In the genomic region with DNA sequence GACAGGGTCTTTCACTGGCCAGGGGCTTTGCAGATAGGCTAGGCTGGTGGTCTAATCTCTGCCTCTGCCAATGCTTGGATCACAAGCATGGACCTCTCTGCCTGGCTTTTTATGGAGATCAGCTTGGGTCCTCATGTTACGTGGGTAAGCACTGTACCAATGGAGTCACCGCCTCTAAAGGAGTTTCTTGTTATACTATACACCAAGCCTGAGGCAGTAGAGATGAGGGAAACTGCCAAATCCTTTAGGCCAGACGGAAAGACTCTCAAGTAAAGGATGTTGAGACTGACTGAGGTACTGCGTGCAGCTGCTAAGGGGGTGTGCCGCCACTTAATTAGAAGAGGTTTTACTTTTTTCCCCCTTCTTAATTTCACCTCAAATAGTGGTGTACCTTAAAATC, we compare ENCODE assay signal across 30 mouse cellular contexts. TPM values are rescaled to one million over a fixed set of nuclear protein-coding genes. Genes with fewer than 3 reads are reported as not detected.
DNase-seq lines count a peak whose midpoint lies in the region; ATAC-seq and TF ChIP-seq lines count a peak whose summit lies in the region.
"Had no signal": no experiment of that assay in that cellular context is flagged by ENCODE, and none has a peak within 500 bp of the region (broad histone marks: within the 10 kb centered on the region; RNA-seq: fewer than 3 reads in every experiment).

No protein-coding gene starts in this region.

- WGBS in forebrain, embryonic 14.5 days, result 31% methylated on average over 5 of the region's 5 CpGs
- 44% methylated on average over 5 of the region's 5 CpGs for WGBS in forebrain, embryonic 13.5 days
- 21% methylated on average over 5 of the region's 5 CpGs for WGBS in limb, embryonic 13.5 days
- WGBS in neural tube, embryonic 15.5 days, result 64% methylated on average over 5 of the region's 5 CpGs
- 77% methylated on average over 5 of the region's 5 CpGs for WGBS in midbrain, postnatal 0 days

- no peaks in the 10 kb centered on the region for H3K27me3 ChIP-seq in forebrain, embryonic 14.5 days (replicated peaks; ENCODE audit: control insufficient read depth, insufficient read depth, low read length)
- 0 out of 2 replicates have a peak, but pooled peaks cover 10% of the 10 kb centered on the region for H3K27me3 ChIP-seq in forebrain, embryonic 13.5 days
- peaks cover 3% of the 10 kb centered on the region; the same call in 1 of the 2 replicates for H3K27me3 ChIP-seq in testis, adult 2 months (ENCODE audit: control insufficient read depth, insufficient read depth, low read length)
- peaks cover 4% of the 10 kb centered on the region; the same call in 1 of the 2 replicates for H3K27me3 ChIP-seq in limb, embryonic 13.5 days
- H3K27me3 ChIP-seq in neural tube, embryonic 15.5 days (replicated peaks), result no peaks in the 10 kb centered on the region
- no peaks in the 10 kb centered on the region for H3K27me3 ChIP-seq in midbrain, postnatal 0 days (ENCODE audit: insufficient read depth, low read length)
- H3K27me3 ChIP-seq: CH12.LX; embryonic facial prominence, embryonic 15.5 days; heart, embryonic 15.5 days; Patski had no signal

- peaks cover 8% of the 10 kb centered on the region; the same call in 1 of the 2 replicates for H3K4me1 ChIP-seq in forebrain, embryonic 14.5 days (ENCODE audit: control insufficient read depth, insufficient read depth, low read length)
- H3K4me1 ChIP-seq in forebrain, embryonic 13.5 days, result peaks cover 16% of the 10 kb centered on the region
- peaks cover 7% of the 10 kb centered on the region for H3K4me1 ChIP-seq in testis, adult 2 months (ENCODE audit: control insufficient read depth, insufficient read depth, low read length)
- H3K4me1 ChIP-seq in limb, embryonic 13.5 days, result peaks cover 28% of the 10 kb centered on the region
- H3K4me1 ChIP-seq in neural tube, embryonic 15.5 days, result peaks cover 11% of the 10 kb centered on the region
- 0 out of 2 replicates have a peak, but pooled peaks cover 2% of the 10 kb centered on the region for H3K4me1 ChIP-seq in midbrain, postnatal 0 days (ENCODE audit: insufficient read depth, low read length)
- H3K4me1 ChIP-seq: heart, embryonic 12.5 days; heart, embryonic 15.5 days had no signal

- H3K9ac ChIP-seq in forebrain, embryonic 14.5 days (ENCODE audit: low read length), result no peak overlapping the region
- H3K9ac ChIP-seq in forebrain, embryonic 13.5 days, result no peak overlapping the region
- H3K9ac ChIP-seq in limb, embryonic 13.5 days, result no peak overlapping the region
- H3K9ac ChIP-seq in neural tube, embryonic 15.5 days (replicated peaks), result no peak overlapping the region
- H3K9ac ChIP-seq in midbrain, postnatal 0 days (replicated peaks; ENCODE audit: low read length, poor library complexity, severe bottlenecking), result no peak overlapping the region
- H3K9ac ChIP-seq: embryonic facial prominence, embryonic 15.5 days; heart, embryonic 12.5 days; heart, embryonic 15.5 days; hindbrain, embryonic 14.5 days had no signal

- no peak for TF ChIP-seq CTCF in testis, adult 2 months (IDR thresholded peaks at IDR 0.05; ENCODE audit: control insufficient read depth, insufficient read depth, insufficient replicate concordance, low read depth, low read length)
- TF ChIP-seq CTCF in midbrain, postnatal 0 days (IDR thresholded peaks at IDR 0.05), result no peak

- H3K4me2 ChIP-seq in forebrain, embryonic 14.5 days (ENCODE audit: low read length), result no peak overlapping the region
- H3K4me2 ChIP-seq in forebrain, embryonic 13.5 days, result no peak overlapping the region
- no peak overlapping the region for H3K4me2 ChIP-seq in limb, embryonic 13.5 days (replicated peaks)
- no peak overlapping the region for H3K4me2 ChIP-seq in neural tube, embryonic 15.5 days
- no peak overlapping the region for H3K4me2 ChIP-seq in midbrain, postnatal 0 days (ENCODE audit: low read depth, low read length, poor library complexity, severe bottlenecking)
- H3K4me2 ChIP-seq: embryonic facial prominence, embryonic 15.5 days; heart, embryonic 12.5 days; heart, embryonic 15.5 days; hindbrain, embryonic 14.5 days had no signal

- H3K36me3 ChIP-seq in forebrain, embryonic 14.5 days (ENCODE audit: control insufficient read depth, insufficient read depth, low read length), result no peaks in the 10 kb centered on the region
- H3K36me3 ChIP-seq in forebrain, embryonic 13.5 days (ENCODE audit: poor library complexity, severe bottlenecking), result no peaks in the 10 kb centered on the region
- no peaks in the 10 kb centered on the region for H3K36me3 ChIP-seq in testis, adult 2 months (ENCODE audit: control insufficient read depth, insufficient read depth, low read length)
- H3K36me3 ChIP-seq in limb, embryonic 13.5 days, result no peaks in the 10 kb centered on the region
- H3K36me3 ChIP-seq in neural tube, embryonic 15.5 days, result no peaks in the 10 kb centered on the region
- no peaks in the 10 kb centered on the region for H3K36me3 ChIP-seq in midbrain, postnatal 0 days (ENCODE audit: insufficient read depth, low read length)
- H3K36me3 ChIP-seq: embryonic facial prominence, embryonic 15.5 days; G1E; heart, embryonic 12.5 days; heart, embryonic 15.5 days had no signal

- no peaks in the 10 kb centered on the region for H3K9me3 ChIP-seq in forebrain, embryonic 14.5 days (replicated peaks; ENCODE audit: control insufficient read depth, low read length)
- no peaks in the 10 kb centered on the region for H3K9me3 ChIP-seq in forebrain, embryonic 13.5 days (replicated peaks)
- no peaks in the 10 kb centered on the region for H3K9me3 ChIP-seq in limb, embryonic 13.5 days
- H3K9me3 ChIP-seq in neural tube, embryonic 15.5 days (replicated peaks), result no peaks in the 10 kb centered on the region
- no peaks in the 10 kb centered on the region for H3K9me3 ChIP-seq in midbrain, postnatal 0 days (ENCODE audit: low read length)
- H3K9me3 ChIP-seq: embryonic facial prominence, embryonic 15.5 days; heart, embryonic 12.5 days; heart, embryonic 15.5 days had no signal

- no peak for TF ChIP-seq POLR2A in testis, adult 2 months (IDR thresholded peaks at IDR 0.05; ENCODE audit: control insufficient read depth, low read depth, low read length)

- no peak overlapping the region for H3K27ac ChIP-seq in forebrain, embryonic 14.5 days (ENCODE audit: low read depth, low read length)
- H3K27ac ChIP-seq in forebrain, embryonic 13.5 days, result no peak overlapping the region
- H3K27ac ChIP-seq in testis, adult 2 months (ENCODE audit: control insufficient read depth, insufficient read depth, low read depth, low read length), result no peak overlapping the region
- H3K27ac ChIP-seq in limb, embryonic 13.5 days, result no peak overlapping the region
- H3K27ac ChIP-seq in neural tube, embryonic 15.5 days (replicated peaks), result 0 out of 2 replicates have a peak overlapping the region, but pooled peaks have one; percentile 45
- H3K27ac ChIP-seq in midbrain, postnatal 0 days (ENCODE audit: low read depth, low read length), result no peak overlapping the region
- H3K27ac ChIP-seq: embryonic facial prominence, embryonic 15.5 days; heart, embryonic 15.5 days; hindbrain, postnatal 0 days had no signal

- ATAC-seq in forebrain, embryonic 14.5 days, result no peak
- ATAC-seq in forebrain, embryonic 13.5 days, result no peak
- ATAC-seq in limb, embryonic 13.5 days (ENCODE audit: low FRiP score, low read depth), result peak; percentile 57; the same call in 1 of the 2 replicates
- ATAC-seq in neural tube, embryonic 15.5 days (ENCODE audit: low FRiP score), result no peak
- ATAC-seq in midbrain, postnatal 0 days (ENCODE audit: low FRiP score), result no peak
- ATAC-seq: forebrain, embryonic 16.5 days; hindbrain, postnatal 0 days; inflammation-experienced regulatory T-cells, adult 6 months; Patski had no signal

- peak; percentile 13 for DNase-seq in forebrain, embryonic 14.5 days (ENCODE audit: low spot score)
- DNase-seq in testis, postnatal 14 days (ENCODE audit: low spot score), result no peak
- no peak for DNase-seq in midbrain, postnatal 0 days (ENCODE audit: low spot score)
- no peak for DNase-seq in thymus, postnatal 0 days (ENCODE audit: low spot score)
- DNase-seq: adrenal gland, postnatal 10 days; adrenal gland, postnatal 36 days; B cell, adult 2 months; cerebellum, adult 11 months; cerebellum, adult 2 months; cerebellum, adult 9-11 months; cerebellum, postnatal 25 days; gastrocnemius, postnatal 25 days; heart, adult 18-20 months; heart, postnatal 10 days; heart, postnatal 4 days had no signal

- no peak overlapping the region for H3K4me3 ChIP-seq in forebrain, embryonic 14.5 days (ENCODE audit: low read depth, low read length)
- H3K4me3 ChIP-seq in forebrain, embryonic 13.5 days, result no peak overlapping the region
- peak overlapping the region; percentile 35; the same call in 1 of the 2 replicates for H3K4me3 ChIP-seq in testis, adult 2 months (ENCODE audit: control insufficient read depth, low read depth, low read length)
- no peak overlapping the region for H3K4me3 ChIP-seq in limb, embryonic 13.5 days
- H3K4me3 ChIP-seq in neural tube, embryonic 15.5 days (replicated peaks), result no peak overlapping the region
- H3K4me3 ChIP-seq in midbrain, postnatal 0 days (ENCODE audit: low read depth, low read length), result no peak overlapping the region
- H3K4me3 ChIP-seq: embryonic facial prominence, embryonic 15.5 days; heart, embryonic 12.5 days; heart, embryonic 15.5 days had no signal

RNA-seq across cellular contexts. Expression of a gene that starts 43.8 kb away (rescaled TPM):
- polyA plus RNA-seq in forebrain, embryonic 14.5 days (2014; fragmentation: Nextera tagmentation; extraction: Ambion mirVana), result 5.4 and 5.9 TPM in 2 replicates
- polyA plus RNA-seq in forebrain, embryonic 13.5 days (2015; fragmentation: Nextera tagmentation; extraction: Ambion mirVana), result 4.5 and 7.2 TPM in 2 replicates
- 1.1 and 5.5 TPM in 2 replicates for polyA plus RNA-seq in testis, adult 2 months (2012; rRNA removed)
- polyA plus RNA-seq in limb, embryonic 13.5 days (2015; fragmentation: Nextera tagmentation; extraction: Ambion mirVana), result 13.5 and 13.8 TPM in 2 replicates
- 8.9 and 11.9 TPM in 2 replicates for polyA plus RNA-seq in neural tube, embryonic 15.5 days (2015; fragmentation: Nextera tagmentation; extraction: Ambion mirVana)
- 19.4 and 19.8 TPM in 2 replicates for total RNA-seq in midbrain, postnatal 0 days (2014; rRNA removed)
- 7.5 and 8.0 TPM in 2 replicates for polyA plus RNA-seq in midbrain, postnatal 0 days (2015; fragmentation: Nextera tagmentation; extraction: Ambion mirVana)
- 13.8 and 14.4 TPM in 2 replicates for polyA plus RNA-seq in thymus, postnatal 0 days (2015; fragmentation: Nextera tagmentation; extraction: Ambion mirVana)
- total RNA-seq: CH12.LX; common myeloid progenitor, adult 5-6 weeks had no signal
- polyA plus RNA-seq: G1E; inflammation-experienced regulatory T-cells, adult 6 months had no signal
